37 mouse cellular contexts compared by ENCODE assay signal in the genomic region with DNA sequence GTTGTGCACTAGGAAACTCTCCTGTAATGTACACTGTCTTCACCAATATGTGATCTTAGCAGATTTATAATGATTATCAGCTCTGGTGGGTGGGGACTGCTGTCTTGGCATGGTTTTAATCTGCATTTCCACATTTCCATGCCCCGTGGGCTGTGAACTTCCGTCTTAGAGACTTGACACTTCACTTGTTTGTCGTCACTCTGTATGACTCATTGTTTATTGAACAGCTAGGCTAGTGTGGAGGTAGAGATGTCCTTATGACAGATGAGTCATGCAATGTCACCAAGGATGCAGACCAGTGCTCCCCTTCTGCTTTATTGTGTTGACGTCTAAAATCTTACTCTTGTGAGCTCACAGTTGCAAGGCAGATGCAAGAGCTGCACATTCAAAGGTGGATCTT. TPM values are rescaled to one million over a fixed set of nuclear protein-coding genes. Genes with fewer than 3 reads are reported as not detected.
DNase-seq lines count a peak whose midpoint lies in the region; TF ChIP-seq lines count a peak whose summit lies in the region.
"Had no signal": no experiment of that assay in that cellular context is flagged by ENCODE, and none has a peak within 500 bp of the region (broad histone marks: within the 10 kb centered on the region; RNA-seq: fewer than 3 reads in every experiment).

No protein-coding gene starts in this region.

- no peak overlapping the region for H3K4me3 ChIP-seq in cerebellum, adult 2 months (replicated peaks; ENCODE audit: insufficient read depth, low read depth, low read length)
- H3K4me3 ChIP-seq in layer of hippocampus, adult 2 months = no peak overlapping the region
- H3K4me3 ChIP-seq: forebrain, embryonic 13.5 days; heart, embryonic 12.5 days; lung, embryonic 15.5 days; megakaryocyte, embryonic 14.5 days; midbrain, embryonic 12.5 days; myocyte; neural tube, embryonic 12.5 days; stomach, embryonic 15.5 days had no signal

- 29% methylated on average over 4 of the region's 4 CpGs for whole genome bisulfite sequencing in cerebellum, adult 2 months

- H3K4me1 ChIP-seq in cerebellum, adult 2 months (ENCODE audit: control insufficient read depth, insufficient read depth, low read length) = peaks cover 11% of the 10 kb centered on the region; the same call in 1 of the 2 replicates
- H3K4me1 ChIP-seq: lung, embryonic 15.5 days; neural tube, embryonic 12.5 days; stomach, embryonic 15.5 days had no signal

- H3K27ac ChIP-seq in cerebellum, adult 2 months (ENCODE audit: insufficient read depth, low read length) = no peak overlapping the region
- H3K27ac ChIP-seq in layer of hippocampus, adult 2 months = no peak overlapping the region
- H3K27ac ChIP-seq: hindbrain, embryonic 14.5 days; lung, embryonic 15.5 days; midbrain, embryonic 12.5 days; neural tube, embryonic 12.5 days; stomach, embryonic 15.5 days had no signal

- TF ChIP-seq POLR2A in cerebellum, adult 2 months (IDR thresholded peaks at IDR 0.05; ENCODE audit: borderline replicate concordance, insufficient read depth, low read length) = no peak

- H3K27me3 ChIP-seq in cerebellum, adult 2 months (ENCODE audit: control insufficient read depth, insufficient read depth, low read length) = no peaks in the 10 kb centered on the region
- H3K27me3 ChIP-seq: CH12.LX; forebrain, embryonic 13.5 days; heart, embryonic 12.5 days; lung, embryonic 15.5 days; megakaryocyte, embryonic 14.5 days; neural tube, embryonic 12.5 days; stomach, embryonic 15.5 days had no signal

- no peak for TF ChIP-seq CTCF in cerebellum, adult 2 months (IDR thresholded peaks at IDR 0.05; ENCODE audit: borderline replicate concordance, insufficient read depth, low read depth, low read length)
- no peak for TF ChIP-seq CTCF in layer of hippocampus, adult 2 months (conservative IDR thresholded peaks at IDR 0.05)

- peak; percentile 14 to 56 for DNase-seq in cerebellum, adult 2 months
- DNase-seq in cerebellum, postnatal 10 days = no peak
- DNase-seq in 3T3-L1 (ENCODE audit: low read depth, low spot score) (peak; percentile 60), MN1 (ENCODE audit: low spot score) (peak; percentile 18)
- peak; percentile 9 for DNase-seq in c-Kit-positive CD71-negative TER-119-negative erythroid progenitor cells, embryonic 14.5 days (ENCODE audit: low read depth)
- DNase-seq in kidney, postnatal 36 days = no peak
- DNase-seq in layer of hippocampus, adult 2 months (ENCODE audit: low spot score in 2 of 2) = no peak
- DNase-seq: adrenal gland, adult 8-10 months; gastrocnemius, postnatal 25 days; heart, adult 18-20 months; heart, postnatal 4 days; kidney, adult 9 months; kidney, postnatal 10 days; lung, postnatal 4 days; thymus, postnatal 36 days had no signal

RNA-seq across cellular contexts. Expression of gene Gm39653, which starts 48.7 kb away (rescaled TPM):
- not detected in 2 replicates for polyA plus RNA-seq in cerebellum, adult 2 months (2012; rRNA removed)
- not detected for total RNA-seq in layer of hippocampus, adult 2 months (2021)
- total RNA-seq: adrenal gland, adult 8-10 months; CH12.LX; ES-E14; gastrocnemius, adult 18-20 months; gastrocnemius, postnatal 25 days; heart, adult 18-20 months; heart, postnatal 4 days; layer of hippocampus, postnatal 10 days; left cerebral cortex, postnatal 14 days; midbrain, postnatal 0 days had no signal
- polyA plus RNA-seq: C2C12; embryonic facial prominence, embryonic 11.5 days; forebrain, embryonic 13.5 days; heart, embryonic 12.5 days; heart, postnatal 0 days; intestine, postnatal 0 days; limb, embryonic 11.5 days; liver, embryonic 11.5 days; liver, embryonic 16.5 days; lung, embryonic 15.5 days; midbrain, embryonic 12.5 days; midbrain, postnatal 0 days; myocyte; neural tube, embryonic 12.5 days; stomach, embryonic 15.5 days had no signal

Comparison
In these comparisons a context has a peak if more than half of its experiments do, and no peak if none do; other contexts are left out.
1. DNase-seq: peak in cerebellum, adult 2 months (2 of 2), 3T3-L1 (single experiment), MN1 (single experiment) and c-Kit-positive CD71-negative TER-119-negative erythroid progenitor cells, embryonic 14.5 days (single experiment); none in cerebellum, postnatal 10 days (0 of 2), kidney, postnatal 36 days (0 of 2) and layer of hippocampus, adult 2 months (0 of 2).